Mouse (Mus musculus) bone marrow, adult 2 months (tissue): Measurements from ENCODE around the gene Pcyox1.

Source experiments
- CTCF ChIP-seq: fragments of 200-500 bp; IDR thresholded peaks from 2 replicates; pipeline ENCODE4 v1.5.1; 2011; ENCODE audit warnings: low read length, control low read depth; ENCODE audit not compliant: control insufficient read depth, insufficient read depth
- POLR2A ChIP-seq: fragments of 200-500 bp; IDR thresholded peaks from 2 replicates; pipeline ENCODE4 v1.6.1; 2011; ENCODE audit warnings: low read depth, mild to moderate bottlenecking, control low read depth, low read length, borderline replicate concordance; ENCODE audit not compliant: control insufficient read depth

- peak; percentile 95 for TF ChIP-seq CTCF
- TF ChIP-seq POLR2A = peak; percentile 46; the same call in 1 of the 2 replicates
Measured at GRCm38 (mm10) chr6:86365371-86366124, 31.4 kb downstream of the Pcyox1 start, which contains the start of gene Fam136a.
